Mouse (Mus musculus): ENCODE data around the gene 1700017D01Rik.

1700017D01Rik gene

GRCm38 (mm10) chr19:11048503-11048902 is 82.2 kb downstream of the 1700017D01Rik start:
- no peak for DNase-seq (ENCODE audit: low read depth, low spot score)

- no peak for DNase-seq (ENCODE audit: low read depth, low spot score)
Observed at GRCm38 (mm10) chr19:11048009-11048408, 82.7 kb downstream of the 1700017D01Rik start.

Data from telencephalon, adult 2 months (tissue).